Mouse (Mus musculus): ENCODE measurements around the gene 1700028P14Rik.
"Not testable (repeated sequence)": the region's sequence is repeated elsewhere in the genome, so short reads cannot be mapped to it uniquely, and the experiment has no call there.

Gene 1700028P14Rik

GRCm38 (mm10) chr19:23652644-23653043, at the start of gene 1700028P14Rik:
Gene 1700028P14Rik (minus strand): TSS chr19:23652812.
- DNase-seq (ENCODE audit: low spot score): peak; percentile 71

- DNase-seq (ENCODE audit: low spot score): no peak
Measured at GRCm38 (mm10) chr19:23699131-23699530, 46.5 kb upstream of the 1700028P14Rik start.

DNA sequence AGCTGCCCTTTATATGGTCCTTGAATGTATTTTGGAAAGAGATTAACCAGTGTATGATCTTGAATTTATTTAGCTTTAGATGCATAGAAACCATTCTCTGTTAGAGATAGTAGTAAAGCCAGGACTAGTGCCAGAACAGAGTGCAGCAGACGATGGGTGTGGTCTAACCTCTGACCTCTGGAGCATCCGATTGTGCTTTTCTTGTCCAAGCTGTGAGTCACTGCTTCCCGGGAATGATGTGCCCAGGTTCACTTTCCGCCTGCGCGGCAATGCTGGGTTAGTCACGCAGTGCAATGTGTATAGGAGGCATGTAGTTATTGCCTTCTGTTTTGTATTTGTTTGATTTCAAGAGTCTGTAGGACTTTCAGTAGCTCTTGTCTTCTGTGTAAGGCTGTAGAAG, 45.8 kb upstream of the 1700028P14Rik start:
- no peak for DNase-seq (ENCODE audit: low spot score)

DNA sequence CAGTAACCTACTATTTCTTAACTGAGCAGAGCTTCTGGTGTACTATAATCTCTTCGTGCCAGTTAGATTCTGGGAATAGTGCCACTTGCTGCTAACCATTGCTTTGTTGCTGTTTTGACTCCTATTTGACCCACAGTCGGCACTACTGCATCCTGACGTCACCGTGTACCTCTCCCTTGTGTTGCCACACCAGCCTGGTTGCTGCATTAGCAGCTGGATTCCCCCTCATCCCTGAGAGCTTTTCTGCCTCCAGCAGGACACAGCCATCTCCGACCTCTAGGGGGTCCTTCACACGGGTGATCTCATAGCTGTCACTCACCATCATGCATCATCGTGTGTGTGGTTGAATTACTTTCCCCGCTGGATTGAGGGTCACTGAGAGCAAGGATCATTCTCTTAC, 45.2 kb upstream of the 1700028P14Rik start:
- DNase-seq (ENCODE audit: low spot score): no peak

DNA sequence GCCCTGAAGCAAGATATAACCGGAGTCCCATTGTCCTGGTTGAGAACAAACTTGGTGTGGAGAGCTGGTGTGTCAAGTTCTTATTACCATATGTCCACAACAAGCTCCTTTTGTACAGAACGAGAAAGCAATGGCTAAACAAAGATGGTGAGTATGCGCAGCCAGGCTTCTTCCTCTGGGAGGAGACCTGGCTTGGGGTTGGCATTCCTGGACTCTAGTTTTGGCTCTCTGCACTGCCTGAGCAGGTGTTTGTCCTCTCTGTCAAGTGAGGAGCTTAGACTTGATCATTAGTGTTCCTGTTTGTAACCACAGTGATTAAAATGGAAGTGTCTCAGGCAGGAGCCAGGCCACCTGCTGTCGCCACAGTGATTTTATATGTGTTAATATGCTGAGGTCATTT, 41.7 kb upstream of the 1700028P14Rik start:
- no peak for DNase-seq (ENCODE audit: low spot score)

GRCm38 (mm10) chr19:23688421-23688946, 35.9 kb upstream of the 1700028P14Rik start:
- DNase-seq (ENCODE audit: low spot score): no peak

GRCm38 (mm10) chr19:23687296-23688021, 34.8 kb upstream of the 1700028P14Rik start, which contains the start of gene Ptar1:
Gene Ptar1 (plus strand): TSS chr19:23687429.
- peak; percentile 94 for DNase-seq (ENCODE audit: low spot score)

DNA sequence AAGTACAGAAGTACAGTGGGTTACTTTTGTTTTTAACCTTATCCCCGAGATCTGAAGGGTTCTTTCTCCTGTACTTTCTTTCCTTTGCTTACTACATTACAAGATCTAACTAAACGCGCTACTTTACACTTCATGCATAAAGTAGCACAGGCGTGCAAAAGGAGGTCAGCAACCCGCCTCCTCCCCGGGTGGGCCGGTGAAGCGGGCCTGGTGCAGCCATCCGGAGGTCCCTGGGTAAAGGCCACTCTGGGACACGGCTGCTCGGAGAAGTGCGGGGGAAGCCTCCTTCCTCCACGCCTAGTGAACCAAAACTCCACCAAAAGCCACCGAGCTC, 34.3 kb upstream of the 1700028P14Rik start:
- no peak for DNase-seq (ENCODE audit: low spot score)

- not testable (repeated sequence) for DNase-seq (ENCODE audit: low spot score)
Measured at GRCm38 (mm10) chr19:23675656-23676055, 23.0 kb upstream of the 1700028P14Rik start.

- no peak for DNase-seq (ENCODE audit: low spot score)
Measured at GRCm38 (mm10) chr19:23673021-23673420, 20.4 kb upstream of the 1700028P14Rik start.

DNA sequence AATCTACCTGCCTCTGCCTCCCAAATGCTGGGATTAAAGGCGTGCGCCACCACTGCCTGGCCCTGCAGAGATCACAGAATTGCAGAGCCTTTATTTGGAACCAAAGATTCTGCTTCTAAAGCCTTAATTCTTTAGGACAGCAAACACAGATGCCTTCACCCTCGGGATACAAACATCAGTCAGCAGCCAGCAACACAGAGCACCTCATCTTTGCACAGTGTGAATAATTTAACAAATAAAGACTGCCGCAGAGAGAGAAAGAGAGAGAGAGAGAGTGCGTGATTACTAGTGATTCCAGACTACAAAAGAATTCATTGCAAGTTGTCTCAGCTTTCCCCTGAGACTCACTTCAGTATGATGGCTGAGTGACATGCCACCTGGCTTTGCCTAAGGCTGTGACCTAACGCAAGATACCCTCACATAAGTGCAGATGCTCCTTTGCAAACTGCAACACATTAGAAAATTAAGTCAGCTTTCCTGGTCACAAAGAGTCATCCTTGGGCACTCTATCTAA, 15.6 kb upstream of the 1700028P14Rik start:
- no peak for DNase-seq (ENCODE audit: low spot score)

GRCm38 (mm10) chr19:23664083-23664482, 11.5 kb upstream of the 1700028P14Rik start:
- no peak for DNase-seq (ENCODE audit: low spot score)

- no peak for DNase-seq (ENCODE audit: low spot score)
Measured at GRCm38 (mm10) chr19:23658350-23658749, 5.7 kb upstream of the 1700028P14Rik start.

DNA sequence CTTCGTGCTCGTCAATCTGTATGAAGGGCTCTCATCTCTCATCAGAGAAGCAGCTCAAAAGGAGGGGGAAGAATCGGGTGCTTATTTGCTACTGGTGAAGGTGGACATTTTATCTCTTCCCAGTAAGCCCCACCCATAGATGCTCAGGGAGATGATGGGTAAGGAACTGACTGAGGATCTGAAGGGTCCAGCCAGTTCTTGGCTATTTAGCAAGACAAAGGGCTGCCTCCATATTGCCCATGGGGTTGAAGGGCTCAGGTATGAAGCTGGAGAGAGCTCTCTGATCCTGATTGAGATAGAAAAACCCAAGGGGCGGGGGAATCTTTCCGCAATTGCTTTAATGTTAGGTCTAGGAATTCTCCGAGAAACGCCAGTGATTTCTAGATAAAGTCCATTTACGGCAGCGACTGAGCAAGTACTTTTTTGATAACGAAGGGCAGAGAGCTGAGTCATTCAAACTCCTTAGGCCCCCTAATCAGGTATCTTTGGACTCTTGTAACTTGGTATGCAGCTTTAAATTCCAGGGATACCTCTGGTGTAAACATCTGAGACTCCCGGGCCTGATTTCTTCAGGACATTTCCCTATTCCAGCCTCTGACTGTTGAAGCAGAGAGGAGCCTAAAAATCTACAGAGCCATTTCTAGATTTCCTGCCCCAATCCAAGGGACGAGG, 4.8 kb upstream of the 1700028P14Rik start:
- DNase-seq (ENCODE audit: low spot score): no peak

GRCm38 (mm10) chr19:23653154-23653553, 542 bp upstream of the 1700028P14Rik start:
- DNase-seq (ENCODE audit: low spot score): no peak

DNA sequence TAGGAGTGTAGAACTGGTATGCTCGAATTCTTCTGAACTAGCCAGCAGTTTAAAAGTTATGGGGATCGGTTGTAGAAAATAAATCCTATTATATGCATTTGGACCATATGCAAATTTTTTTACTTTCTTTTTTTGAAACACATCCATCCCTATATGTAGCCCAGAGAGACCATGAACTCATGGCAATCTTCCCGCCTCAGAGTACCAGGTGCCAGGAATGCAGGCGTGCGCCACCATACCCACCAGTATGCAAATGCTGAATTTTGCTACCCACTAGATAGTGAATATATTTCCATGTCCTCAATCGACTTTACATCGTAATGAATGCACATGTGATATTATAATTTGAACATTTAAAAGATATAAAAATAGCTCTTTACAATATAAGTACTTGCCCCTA, 5.3 kb downstream of the 1700028P14Rik start:
- DNase-seq (ENCODE audit: low spot score): no peak

DNA sequence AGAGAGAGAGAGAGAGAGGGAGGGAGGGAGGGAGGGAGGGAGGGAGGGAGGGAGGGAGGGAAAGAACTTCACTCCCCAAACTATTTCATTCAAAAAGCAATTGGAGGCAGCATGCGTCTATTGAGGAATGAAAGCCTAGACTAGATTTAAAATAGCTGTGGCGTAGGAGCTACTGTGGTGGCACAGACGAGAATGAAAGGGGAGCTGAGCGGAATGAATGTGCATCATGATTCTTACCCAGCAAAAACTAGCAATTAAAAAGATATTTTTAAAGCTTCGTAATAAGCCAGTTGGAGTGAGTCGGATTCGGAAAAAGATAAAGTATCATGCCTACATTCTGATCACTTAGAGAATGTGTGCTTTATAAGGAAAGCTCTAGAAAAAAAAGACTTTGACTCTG, 7.3 kb downstream of the 1700028P14Rik start:
- DNase-seq (ENCODE audit: low spot score): no peak

- DNase-seq (ENCODE audit: low spot score): no peak
Measured at GRCm38 (mm10) chr19:23643819-23644218, 8.8 kb downstream of the 1700028P14Rik start.

DNA sequence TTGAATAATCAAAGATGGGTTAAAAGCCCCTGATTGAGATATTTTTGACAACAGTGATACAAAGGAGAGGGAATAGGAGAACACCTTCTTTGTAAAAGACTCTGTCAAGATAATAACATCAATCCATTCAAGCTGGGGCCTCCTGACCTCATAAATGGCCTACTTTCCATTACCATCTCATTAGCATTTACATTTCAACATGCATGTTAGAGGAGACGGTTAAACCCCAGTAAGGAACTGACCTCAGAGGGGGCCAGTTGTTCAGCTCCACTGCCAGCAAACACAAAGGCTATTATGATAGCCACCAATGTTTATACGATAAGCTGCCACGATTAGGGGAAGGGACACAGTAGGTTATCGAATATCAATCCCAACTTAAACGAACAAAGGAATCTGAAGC, 15.8 kb downstream of the 1700028P14Rik start:
- no peak for DNase-seq (ENCODE audit: low spot score)

- no peak for DNase-seq (ENCODE audit: low spot score)
Measured at GRCm38 (mm10) chr19:23631611-23632492, 20.8 kb downstream of the 1700028P14Rik start.

- no peak for DNase-seq (ENCODE audit: low spot score)
Measured at GRCm38 (mm10) chr19:23614268-23614667, 38.3 kb downstream of the 1700028P14Rik start.

- DNase-seq (ENCODE audit: low spot score): no peak
Measured at GRCm38 (mm10) chr19:23609724-23610123, 42.9 kb downstream of the 1700028P14Rik start.

Data from ovary, postnatal 36 days (tissue).